Mouse (Mus musculus) C2C12 (cell line): ENCODE measurements at regions not wholly inside any gene's neighbourhood (a gene's known extent, or its start where the extent isn't known, plus 50 kb on each side); places are given as distances from the start of the nearest gene placed in this dataset.

ENCODE experiments used
- H3K27me3 ChIP-seq: one replicate; pipeline ENCODE4 v1.6.1; 2011; ENCODE audit not compliant: control insufficient read depth, insufficient read depth, insufficient read length
- H3K36me3 ChIP-seq: one replicate; pipeline ENCODE4 v1.6.1; 2011; ENCODE audit not compliant: control insufficient read depth, insufficient read depth
- H3K4me3 ChIP-seq: one replicate; pipeline ENCODE4 v1.5.1; 2011; ENCODE audit warnings: mild to moderate bottlenecking, control low read depth; ENCODE audit not compliant: poor library complexity, insufficient read depth, severe bottlenecking
- H3K79me2 ChIP-seq: one replicate; pipeline ENCODE4 v1.6.1; 2011; ENCODE audit not compliant: control insufficient read depth, insufficient read depth
- H3K79me3 ChIP-seq: one replicate; pipeline ENCODE4 v1.6.1; 2011; ENCODE audit warnings: low read depth, control low read depth
- H3ac ChIP-seq: one replicate; pipeline ENCODE3; 2011; ENCODE audit warnings: low read depth; ENCODE audit not compliant: control insufficient read depth, insufficient read length
- CEBPB ChIP-seq: IDR thresholded peaks from one replicate; pipeline ENCODE4 v1.6.1; 2011; ENCODE audit warnings: low read depth, mild to moderate bottlenecking, control low read depth, moderate library complexity
- CTCF ChIP-seq: IDR thresholded peaks from one replicate; pipeline ENCODE4 v1.5.1; 2011; ENCODE audit not compliant: control insufficient read depth, insufficient read depth, insufficient read length
- FOSL1 ChIP-seq: IDR thresholded peaks from one replicate; pipeline ENCODE4 v1.8.0; 2011; ENCODE audit warnings: mild to moderate bottlenecking, low read length; ENCODE audit not compliant: poor library complexity, insufficient read depth, severe bottlenecking
- MAX ChIP-seq: IDR thresholded peaks from one replicate; pipeline ENCODE4 v1.6.1; 2011; ENCODE audit warnings: mild to moderate bottlenecking, control low read depth
- MYOD1 ChIP-seq: IDR thresholded peaks from one replicate; pipeline ENCODE4 v1.6.1; 2011; ENCODE audit warnings: low read depth; ENCODE audit not compliant: control insufficient read depth, insufficient read length
- MYOG ChIP-seq: IDR thresholded peaks from one replicate; pipeline ENCODE4 v1.6.1; 2011; ENCODE audit not compliant: control insufficient read depth, insufficient read length; ENCODE audit errors: extremely low read depth
- USF1 ChIP-seq: IDR thresholded peaks from one replicate; pipeline ENCODE4 v1.6.1; 2011; ENCODE audit warnings: low read depth, mild to moderate bottlenecking, control low read depth, moderate library complexity

GRCm38 (mm10) chr2:116976951-116977503 lies 98.5 kb downstream of the Tmco5 start:
- Histone ChIP-seq H3K79me2 (peaks cover 20% of the 10 kb centered on the region), H3K27me3 (no peaks in the 10 kb centered on the region), H3K36me3 (no peaks in the 10 kb centered on the region), H3K4me3 (no peak overlapping the region), H3ac (no peak overlapping the region), H3K79me3 (peaks cover 4% of the 10 kb centered on the region)
- TF ChIP-seq FOSL1 (no peak), MAX (no peak), CTCF (no peak), MYOG (no peak)

GRCm38 (mm10) chr2:116977771-116978600 lies 99.5 kb downstream of the Tmco5 start:
- no peak for TF ChIP-seq CEBPB
- TF ChIP-seq MYOD1: no peak
- no peak for TF ChIP-seq FOSL1
- TF ChIP-seq MAX: no peak
- TF ChIP-seq USF1: no peak
- no peak for TF ChIP-seq MYOG
- no peak for TF ChIP-seq CTCF
- peaks cover 20% of the 10 kb centered on the region for H3K79me2 ChIP-seq
- H3K36me3 ChIP-seq: no peaks in the 10 kb centered on the region
- H3K27me3 ChIP-seq: no peaks in the 10 kb centered on the region
- no peak overlapping the region for H3K4me3 ChIP-seq
- H3ac ChIP-seq: no peak overlapping the region
- H3K79me3 ChIP-seq: peaks cover 4% of the 10 kb centered on the region

GRCm38 (mm10) chr2:116978809-116979208 lies 100.3 kb downstream of the Tmco5 start:
- H3K79me3 ChIP-seq: peaks cover 4% of the 10 kb centered on the region
- H3K36me3 ChIP-seq: no peaks in the 10 kb centered on the region
- TF ChIP-seq USF1 (no peak), MYOD1 (no peak), MYOG (no peak), MAX (no peak), CTCF (no peak), FOSL1 (no peak), CEBPB (no peak)
- peaks cover 17% of the 10 kb centered on the region for H3K79me2 ChIP-seq
- no peaks in the 10 kb centered on the region for H3K27me3 ChIP-seq
- no peak overlapping the region for H3ac ChIP-seq
- no peak overlapping the region for H3K4me3 ChIP-seq

GRCm38 (mm10) chr2:116979561-116980391 lies 101.3 kb downstream of the Tmco5 start:
- Histone ChIP-seq H3ac (no peak overlapping the region), H3K27me3 (no peaks in the 10 kb centered on the region), H3K79me2 (peaks cover 8% of the 10 kb centered on the region), H3K36me3 (no peaks in the 10 kb centered on the region), H3K79me3 (no peaks in the 10 kb centered on the region), H3K4me3 (no peak overlapping the region)
- no peak for TF ChIP-seq MYOG
- no peak for TF ChIP-seq CEBPB
- TF ChIP-seq FOSL1: no peak
- TF ChIP-seq USF1: no peak
- no peak for TF ChIP-seq MYOD1
- no peak for TF ChIP-seq CTCF
- TF ChIP-seq MAX: no peak

- Histone ChIP-seq H3K36me3 (no peaks in the 10 kb centered on the region), H3K4me3 (no peak overlapping the region), H3K27me3 (no peaks in the 10 kb centered on the region), H3K79me3 (no peaks in the 10 kb centered on the region), H3ac (no peak overlapping the region), H3K79me2 (no peaks in the 10 kb centered on the region)
- no peak for TF ChIP-seq FOSL1
- TF ChIP-seq USF1: no peak
- TF ChIP-seq MYOD1: no peak
- no peak for TF ChIP-seq CEBPB
- no peak for TF ChIP-seq MAX
- no peak for TF ChIP-seq CTCF
- no peak for TF ChIP-seq MYOG
Observed at GRCm38 (mm10) chr2:116980692-116981091, 102.2 kb downstream of the Tmco5 start.
